Mouse (Mus musculus) lung, postnatal 0 days (tissue): Measurements from ENCODE around the gene Bend6. TPM values are rescaled to one million over a fixed set of nuclear protein-coding genes. Genes with fewer than 3 reads are reported as not detected.

Experiments
- ATAC-seq: fragments of 200-750 bp; cut with Nextera tagmentation; 2 replicates; pipeline ENCODE4 v1.8.0; 2017; ENCODE audit warnings: moderate library complexity
- DNase-seq: peaks from one replicate; pipeline ENCODE4 v3.0.0-alpha.2; 2016; ENCODE audit warnings: low spot score
- H3K27ac ChIP-seq: fragments of 300-500 bp; sonication (generic); 2 replicates; pipeline ENCODE4 v1.5.1; 2014; ENCODE audit warnings: antibody characterized with exemption, mild to moderate bottlenecking, low read length, mixed read lengths
- H3K27me3 ChIP-seq: fragments of 300-500 bp; sonication (generic); replicated peaks from 2 replicates; pipeline ENCODE4 v1.6.1; 2014; ENCODE audit warnings: low read length, mixed read lengths; ENCODE audit not compliant: insufficient read depth
- H3K36me3 ChIP-seq: fragments of 300-500 bp; sonication (generic); 2 replicates; pipeline ENCODE4 v1.6.1; 2014; ENCODE audit warnings: low read length, mixed read lengths; ENCODE audit not compliant: insufficient read depth
- H3K4me1 ChIP-seq: fragments of 300-500 bp; sonication (generic); 2 replicates; pipeline ENCODE4 v1.6.1; 2014; ENCODE audit warnings: antibody characterized with exemption, low read depth, low read length, mixed read lengths; ENCODE audit not compliant: insufficient read depth
- H3K4me2 ChIP-seq: fragments of 300-500 bp; sonication (generic); replicated peaks from 2 replicates; pipeline ENCODE4 v1.6.1; 2014; ENCODE audit warnings: low read depth, mild to moderate bottlenecking, low read length, moderate library complexity, mixed read lengths
- H3K4me3 ChIP-seq: fragments of 300-500 bp; sonication (generic); 2 replicates; pipeline ENCODE4 v1.5.1; 2014; ENCODE audit warnings: low read depth, low read length
- H3K9ac ChIP-seq: fragments of 300-500 bp; sonication (generic); replicated peaks from 2 replicates; pipeline ENCODE4 v1.6.1; 2014; ENCODE audit warnings: low read depth, mild to moderate bottlenecking
- H3K9me3 ChIP-seq: fragments of 300-500 bp; sonication (generic); 2 replicates; pipeline ENCODE4 v1.6.1; 2016; ENCODE audit warnings: low read length, mixed read lengths
- CTCF ChIP-seq: IDR thresholded peaks from 2 replicates; pipeline ENCODE4 v1.5.1; 2016; ENCODE audit warnings: antibody characterized with exemption, mild to moderate bottlenecking
- EP300 ChIP-seq: IDR thresholded peaks from 2 replicates; pipeline ENCODE4 v1.6.1; 2016; ENCODE audit warnings: antibody characterized with exemption, mild to moderate bottlenecking, control low read depth
- WGBS: fragments of 180-500 bp; shearing (Covaris S2); extraction: QIAGEN DNeasy Blood & Tissue Kit; methylation state at CpG from one replicate; pipeline ENCODE4 v1.1.7; 2014; 5-methylcytosine and 5-hydroxymethylcytosine counted together
- polyA plus RNA-seq: library from polyadenylated mRNA; unstranded; fragments of >200 nt; fragmentation: Nextera tagmentation; extraction: Ambion mirVana; gene quantifications from 2 replicates; pipeline ENCODE4 v1.2.1, GENCODE M21; 2015

Bend6 gene
- polyA plus RNA-seq, 1 experiment from 2014 or later: 0.45 TPM

DNA sequence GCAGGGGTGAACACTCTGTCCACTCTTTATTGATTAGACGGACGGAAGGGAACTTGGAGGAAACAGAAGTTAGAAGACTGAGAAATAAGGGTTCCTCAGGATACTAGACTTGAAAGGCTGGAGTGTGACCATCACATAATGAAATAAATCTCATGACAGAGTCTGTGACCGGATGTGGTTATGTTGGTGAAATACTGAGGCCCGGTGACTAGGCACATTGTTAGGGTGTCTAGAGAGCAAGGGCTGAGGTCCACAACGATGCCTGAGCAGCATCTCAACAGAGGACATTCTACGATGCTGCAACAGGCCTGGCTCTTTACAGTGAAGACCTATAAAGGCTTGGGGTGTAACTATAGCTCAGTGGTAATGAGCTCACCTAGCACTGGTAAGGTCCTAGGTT, 9.2 kb downstream of the Bend6 start:
- no peaks in the 10 kb centered on the region for H3K4me1 ChIP-seq
- no peaks in the 10 kb centered on the region for H3K9me3 ChIP-seq
- no peaks in the 10 kb centered on the region for H3K36me3 ChIP-seq
- no peaks in the 10 kb centered on the region for H3K27me3 ChIP-seq
- ATAC-seq (no peak), DNase-seq (peak; percentile 12)
- H3K27ac ChIP-seq: no peak overlapping the region
- TF ChIP-seq CTCF (no peak), EP300 (no peak)
- H3K4me3 ChIP-seq: no peak overlapping the region
- no peak overlapping the region for H3K4me2 ChIP-seq
- WGBS: 85% methylated on average over 6 of the region's 6 CpGs
- no peak overlapping the region for H3K9ac ChIP-seq

DNA sequence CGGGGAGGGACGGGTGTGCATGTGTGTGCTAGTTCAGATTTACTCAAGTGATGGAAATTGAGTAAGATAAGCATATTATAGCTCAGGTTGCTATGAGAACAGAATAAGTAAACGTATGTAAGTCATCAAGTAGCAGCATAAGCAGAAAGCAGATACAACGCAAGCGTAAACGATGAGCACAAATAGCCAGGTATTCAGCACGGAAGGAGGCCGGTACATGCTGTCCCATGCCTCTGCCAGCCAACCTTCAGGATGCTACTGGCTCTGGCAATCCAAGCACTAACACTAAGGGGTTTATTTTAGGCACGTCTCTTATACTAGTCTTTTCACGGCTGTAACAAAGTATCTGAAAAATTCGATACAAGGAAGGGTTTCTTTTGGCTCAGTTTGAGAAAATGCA, 10.2 kb downstream of the Bend6 start:
- Histone ChIP-seq H3K4me3 (no peak overlapping the region), H3K27ac (no peak overlapping the region), H3K4me1 (no peaks in the 10 kb centered on the region), H3K4me2 (no peak overlapping the region), H3K27me3 (no peaks in the 10 kb centered on the region), H3K9ac (no peak overlapping the region), H3K9me3 (no peaks in the 10 kb centered on the region), H3K36me3 (no peaks in the 10 kb centered on the region)
- no peak for DNase-seq
- TF ChIP-seq EP300 (no peak), CTCF (no peak)
- ATAC-seq: no peak
- 80% methylated on average over 11 of the region's 11 CpGs for WGBS

DNA sequence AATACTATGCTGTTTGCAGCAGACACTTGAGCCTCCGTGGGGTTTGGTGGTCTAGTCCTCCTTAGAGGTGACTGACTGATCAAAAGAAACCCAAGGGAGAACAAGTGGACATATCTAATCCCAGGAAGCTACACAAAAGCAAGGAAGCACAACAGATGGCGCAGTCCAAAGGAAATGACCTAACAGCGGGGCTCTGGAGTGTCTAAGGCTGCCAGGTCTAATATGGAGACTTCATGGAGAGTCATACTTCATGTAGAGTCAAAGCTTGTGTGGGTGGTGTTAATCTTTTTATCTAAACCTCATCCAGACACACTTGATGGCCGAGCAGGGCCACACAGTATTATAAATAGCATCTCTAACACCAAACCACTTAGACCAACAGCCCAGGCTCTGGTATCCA, 10.9 kb downstream of the Bend6 start:
- no peak for DNase-seq

DNA sequence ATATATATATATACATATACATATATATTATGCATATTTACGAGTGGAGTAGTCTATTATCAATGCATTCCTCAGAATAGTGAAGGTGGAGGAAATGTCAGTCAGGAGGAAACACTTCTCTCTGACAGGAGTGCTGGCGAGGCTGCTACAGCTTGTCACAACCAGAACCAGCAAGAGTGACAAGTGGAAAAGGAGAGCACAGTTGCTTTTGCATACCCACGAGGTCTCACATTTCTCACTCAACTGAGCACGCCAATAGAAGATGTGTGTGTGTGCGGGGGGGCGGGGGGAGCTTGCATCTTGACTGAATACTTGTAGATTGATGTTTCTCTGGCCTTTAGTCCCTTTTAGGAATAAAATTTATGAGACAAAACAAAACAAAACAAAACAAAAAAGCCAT, 11.5 kb downstream of the Bend6 start:
- no peaks in the 10 kb centered on the region for H3K4me1 ChIP-seq
- no peaks in the 10 kb centered on the region for H3K27me3 ChIP-seq
- no peak overlapping the region for H3K4me2 ChIP-seq
- TF ChIP-seq CTCF (no peak), EP300 (no peak)
- H3K9me3 ChIP-seq: no peaks in the 10 kb centered on the region
- H3K27ac ChIP-seq: no peak overlapping the region
- no peaks in the 10 kb centered on the region for H3K36me3 ChIP-seq
- no peak overlapping the region for H3K9ac ChIP-seq
- 60% methylated on average over 6 of the region's 6 CpGs for WGBS
- no peak overlapping the region for H3K4me3 ChIP-seq
- no peak for ATAC-seq
- DNase-seq: no peak

More for the DNA sequence above, 10.9 kb downstream of the Bend6 start:
- no peak for ATAC-seq
- Histone ChIP-seq H3K4me2 (no peak overlapping the region), H3K36me3 (no peaks in the 10 kb centered on the region), H3K9me3 (no peaks in the 10 kb centered on the region), H3K27me3 (no peaks in the 10 kb centered on the region), H3K4me1 (no peaks in the 10 kb centered on the region), H3K27ac (no peak overlapping the region), H3K9ac (no peak overlapping the region), H3K4me3 (no peak overlapping the region)
- TF ChIP-seq CTCF (no peak), EP300 (no peak)
- 61% methylated on average over 4 of the region's 4 CpGs for WGBS

DNA sequence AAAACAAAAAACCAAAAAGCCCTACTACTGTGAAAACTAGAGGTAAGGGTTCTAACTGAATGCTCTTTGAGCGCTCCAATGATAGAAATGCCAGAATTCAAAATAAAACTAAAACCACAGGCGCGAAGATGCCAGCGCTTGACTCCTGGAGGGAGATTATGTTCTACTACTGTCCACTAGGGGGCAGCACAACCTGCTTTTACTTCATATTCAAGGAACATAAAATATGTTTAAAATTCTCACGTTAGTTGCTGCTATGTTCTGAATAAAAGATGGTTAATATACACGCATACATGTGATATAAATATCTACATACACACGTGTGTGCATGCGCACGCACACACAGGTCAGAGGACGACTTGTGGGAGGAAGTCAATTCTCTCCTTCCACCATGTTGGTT, 14.8 kb downstream of the Bend6 start:
- Histone ChIP-seq H3K9ac (no peak overlapping the region), H3K36me3 (no peaks in the 10 kb centered on the region), H3K27ac (no peak overlapping the region), H3K4me2 (no peak overlapping the region), H3K4me3 (no peak overlapping the region), H3K27me3 (no peaks in the 10 kb centered on the region), H3K4me1 (no peaks in the 10 kb centered on the region), H3K9me3 (no peaks in the 10 kb centered on the region)
- ATAC-seq (no peak), DNase-seq (peak; percentile 60)
- no peak for TF ChIP-seq EP300
- TF ChIP-seq CTCF: peak; percentile 73
- 61% methylated on average over 10 of the region's 10 CpGs for WGBS

DNA sequence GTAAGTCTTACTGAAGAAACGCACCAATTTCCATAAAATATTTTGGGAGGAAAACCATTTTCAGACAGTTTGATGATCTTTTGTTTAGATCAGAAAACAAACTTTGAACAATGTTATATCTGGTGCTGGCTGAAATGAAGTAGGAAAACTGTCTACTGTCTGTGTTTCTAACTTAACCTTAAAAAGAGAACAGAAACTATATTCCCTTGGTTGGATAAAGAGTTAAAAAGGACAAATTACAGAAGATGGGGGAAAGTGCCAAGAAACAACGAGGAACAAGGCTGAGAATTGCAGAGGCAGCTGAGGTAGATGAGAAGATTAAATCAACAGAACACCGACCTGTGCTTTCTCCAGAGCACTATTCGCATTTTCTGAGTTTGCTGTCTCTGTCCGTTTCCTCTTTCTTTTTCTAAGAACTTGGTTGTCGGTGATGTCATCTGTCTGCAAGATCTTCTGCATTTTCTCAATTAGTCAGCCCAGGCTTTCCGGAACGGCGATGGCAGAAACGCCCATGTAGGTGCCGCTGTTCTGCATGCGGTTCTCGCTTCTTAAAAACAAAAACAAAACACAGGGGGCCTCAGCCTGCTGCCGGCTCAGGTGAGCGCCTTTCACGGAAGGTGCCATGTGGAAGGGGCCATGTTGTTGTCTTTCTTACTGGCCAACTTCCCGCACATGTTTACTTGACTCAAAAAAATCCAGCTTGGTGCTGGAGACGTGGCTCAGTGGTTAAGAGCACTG, 24.3 kb downstream of the Bend6 start:
- Histone ChIP-seq H3K36me3 (no peaks in the 10 kb centered on the region), H3K4me1 (no peaks in the 10 kb centered on the region), H3K9me3 (no peaks in the 10 kb centered on the region), H3K27me3 (no peaks in the 10 kb centered on the region), H3K27ac (no peak overlapping the region), H3K4me3 (peak overlapping the region; percentile 10; the same call in 1 of the 2 replicates), H3K9ac (no peak overlapping the region), H3K4me2 (peak overlapping the region; percentile 35; the same call in 1 of the 2 replicates)
- TF ChIP-seq EP300 (no peak), CTCF (peak; percentile 29)
- DNase-seq (peak; percentile 69), ATAC-seq (peak; percentile 16; the same call in 1 of the 2 replicates)
- 11% methylated on average over 18 of the region's 18 CpGs for WGBS
